Mouse (Mus musculus): ENCODE results near the gene Tbc1d7.

DNA sequence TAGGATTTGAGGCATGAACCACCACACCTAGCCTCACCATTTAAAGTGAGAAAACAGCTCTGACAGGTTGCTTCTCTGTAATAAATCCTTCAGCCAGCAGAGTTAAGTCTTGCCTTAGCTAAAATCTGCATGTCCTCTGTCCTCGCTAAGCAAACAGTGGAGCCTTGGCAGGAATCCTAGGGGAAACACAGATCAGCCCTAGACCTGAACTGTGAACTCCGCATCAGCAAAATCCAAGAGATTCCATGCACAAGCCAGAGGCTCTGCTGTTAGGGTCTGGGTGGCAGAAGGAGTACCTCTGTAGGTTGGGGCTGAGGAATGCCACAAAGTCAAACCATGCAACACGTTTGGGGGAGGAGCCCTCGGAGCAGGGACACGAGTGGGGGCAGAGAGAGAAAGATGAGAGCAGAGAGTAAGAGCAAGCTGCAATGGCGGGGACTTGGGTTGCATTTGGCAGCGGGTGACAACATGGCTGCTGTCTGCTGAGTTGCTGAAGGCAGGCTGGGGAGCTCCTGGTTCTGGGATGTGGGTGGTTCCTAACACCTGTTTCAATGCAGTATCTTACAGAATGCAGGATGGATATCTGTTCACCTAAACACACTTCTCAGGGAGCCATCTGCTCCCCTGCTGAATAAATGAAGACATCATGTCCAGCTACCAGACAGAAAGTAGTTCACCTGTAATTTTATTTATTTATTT, 26.4 kb downstream of the Tbc1d7 start:
- no peak for TF ChIP-seq CTCF (IDR thresholded peaks at IDR 0.05)
- TF ChIP-seq EP300 (IDR thresholded peaks at IDR 0.05) = no peak

Measured in lung, postnatal 0 days (tissue).